Mouse (Mus musculus) heart, postnatal 0 days (tissue): ENCODE results near the gene Prss22.

Experiments
- CTCF ChIP-seq: IDR thresholded peaks from 2 replicates; pipeline ENCODE4 v1.5.1; 2016; ENCODE audit warnings: antibody characterized with exemption, control low read depth, low read depth
- EP300 ChIP-seq: IDR thresholded peaks from 2 replicates; pipeline ENCODE4 v1.6.1; 2016; ENCODE audit warnings: antibody characterized with exemption, low read depth

- TF ChIP-seq EP300 (no peak), CTCF (no peak)
These were observed 23.7 kb upstream of the Prss22 start for GRCm38 (mm10) chr17:24021375-24022199.
